Mouse (Mus musculus): Measurements from ENCODE around the gene Vps53.
A peak's percentile ranks its signal among the peaks of the same experiment; 100 is the strongest.

Vps53 gene

GRCm38 (mm10) chr11:76106551-76107496 is 72.6 kb downstream of the Vps53 start:
- no peak for DNase-seq (ENCODE audit: low read depth, low spot score)

DNA sequence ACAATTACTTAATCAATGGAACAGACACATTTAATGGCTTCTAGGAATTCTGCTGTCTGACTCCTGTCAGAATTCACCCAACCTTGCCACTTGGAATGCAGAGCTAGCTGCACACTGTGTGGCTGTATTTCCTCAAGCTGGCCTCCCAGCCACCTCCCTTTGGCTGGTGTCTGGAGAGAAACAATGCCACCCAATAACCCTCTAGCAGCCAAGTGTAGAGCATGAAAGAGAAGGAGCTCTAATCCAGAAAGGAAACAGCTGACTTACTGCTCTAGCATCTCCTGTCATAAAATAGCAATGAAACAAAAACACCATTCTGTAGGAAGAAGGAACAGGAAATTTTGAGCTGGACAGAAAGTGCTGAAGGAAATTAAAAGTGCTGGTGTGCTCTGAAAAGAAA is 78.3 kb downstream of the Vps53 start:
- DNase-seq (ENCODE audit: low read depth, low spot score) = no peak

DNA sequence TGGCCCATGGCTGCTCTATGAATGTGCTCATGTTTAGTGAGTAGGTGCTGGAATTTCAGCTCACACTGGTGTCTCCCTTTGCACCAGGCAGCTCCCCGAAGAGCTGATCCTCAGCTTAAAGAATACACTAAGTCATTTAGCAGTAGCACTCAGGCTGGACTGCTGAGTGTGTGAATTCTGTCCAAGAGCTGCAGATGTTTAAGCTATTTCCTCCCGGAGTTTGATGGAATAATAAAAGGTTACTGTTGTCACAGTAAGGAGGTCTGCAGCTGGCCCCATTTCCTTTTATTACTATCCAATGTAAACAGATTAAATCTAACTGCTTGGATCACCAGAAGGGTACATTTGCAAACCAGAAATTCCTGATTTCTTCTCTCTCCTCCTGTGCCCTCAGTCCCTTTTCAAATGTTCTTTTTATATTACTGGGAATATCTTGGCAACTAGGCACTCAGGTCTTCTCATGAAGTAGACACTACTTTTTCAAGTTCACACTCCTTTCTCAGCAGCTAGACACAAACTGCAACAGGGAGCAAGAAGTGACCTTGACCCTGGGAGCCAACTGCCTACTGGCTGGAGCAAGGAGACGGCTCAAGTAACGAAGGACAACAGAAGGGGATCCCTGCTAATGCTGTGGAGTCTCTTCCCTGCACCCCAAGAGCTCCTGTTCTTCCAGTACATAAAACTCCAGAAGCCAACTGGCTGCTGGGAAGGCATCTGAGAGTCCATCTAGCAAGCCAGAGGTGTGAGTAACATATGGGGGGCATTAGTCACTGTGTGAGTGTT is 80.1 kb downstream of the Vps53 start:
- no peak for DNase-seq (ENCODE audit: low read depth, low spot score)

GRCm38 (mm10) chr11:76093610-76094009 is 85.8 kb downstream of the Vps53 start:
- no peak for DNase-seq (ENCODE audit: low read depth, low spot score)

DNA sequence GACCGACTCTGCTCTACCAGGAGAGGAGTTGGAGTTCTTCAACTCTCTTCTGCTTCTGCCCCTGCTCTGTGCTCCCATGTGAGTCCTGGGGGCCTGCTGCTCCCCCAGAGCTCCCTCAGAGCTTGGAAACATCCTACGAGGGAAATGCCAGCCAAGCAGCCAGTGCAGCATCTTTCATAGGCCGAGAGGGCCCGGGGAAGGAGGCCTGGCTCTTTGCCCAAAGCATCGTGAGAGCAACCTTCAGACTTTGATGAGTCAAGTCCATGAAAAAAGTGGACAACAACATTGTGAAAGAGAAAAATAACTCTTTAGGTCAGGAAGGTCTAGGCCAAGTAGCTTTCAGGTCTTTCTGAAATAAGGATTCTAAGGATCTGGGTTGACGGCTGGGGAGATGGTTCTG is 89.7 kb downstream of the Vps53 start:
- no peak for DNase-seq (ENCODE audit: low read depth, low spot score)

- no peak for DNase-seq (ENCODE audit: low read depth, low spot score)
Observed at GRCm38 (mm10) chr11:76088506-76088905, 90.9 kb downstream of the Vps53 start.

GRCm38 (mm10) chr11:76085898-76086591 is 93.4 kb downstream of the Vps53 start:
- peak; percentile 16 for DNase-seq (ENCODE audit: low read depth, low spot score)

GRCm38 (mm10) chr11:76084943-76085342 is 94.5 kb downstream of the Vps53 start:
- no peak for DNase-seq (ENCODE audit: low read depth, low spot score)

GRCm38 (mm10) chr11:76083941-76084367 is 95.5 kb downstream of the Vps53 start:
- no peak for DNase-seq (ENCODE audit: low read depth, low spot score)

- DNase-seq (ENCODE audit: low read depth, low spot score) = no peak
Observed at GRCm38 (mm10) chr11:76081048-76081640, 98.3 kb downstream of the Vps53 start.

DNA sequence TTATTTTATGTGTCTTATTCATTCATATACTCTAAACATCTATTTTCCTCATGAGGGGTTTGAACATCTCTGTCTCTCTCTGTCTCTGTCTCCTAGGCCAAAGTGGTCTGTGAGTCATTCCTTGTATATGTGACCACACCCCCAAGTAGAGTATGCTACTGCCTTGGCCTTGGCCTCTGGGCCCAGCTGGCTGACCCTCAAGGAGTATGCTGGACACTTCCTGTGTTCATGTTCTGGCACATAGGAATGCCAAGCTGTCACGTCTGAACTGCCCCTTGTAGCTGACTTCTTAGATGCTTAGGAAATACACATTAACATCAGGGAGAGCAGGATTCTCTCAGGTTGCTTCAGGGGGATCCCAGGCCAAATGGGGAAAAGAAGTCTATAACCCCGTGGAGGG is 99.2 kb downstream of the Vps53 start:
- DNase-seq (ENCODE audit: low read depth, low spot score) = no peak

- no peak for DNase-seq (ENCODE audit: low read depth, low spot score)
Observed at GRCm38 (mm10) chr11:76077341-76077740, 102.1 kb downstream of the Vps53 start.

DNA sequence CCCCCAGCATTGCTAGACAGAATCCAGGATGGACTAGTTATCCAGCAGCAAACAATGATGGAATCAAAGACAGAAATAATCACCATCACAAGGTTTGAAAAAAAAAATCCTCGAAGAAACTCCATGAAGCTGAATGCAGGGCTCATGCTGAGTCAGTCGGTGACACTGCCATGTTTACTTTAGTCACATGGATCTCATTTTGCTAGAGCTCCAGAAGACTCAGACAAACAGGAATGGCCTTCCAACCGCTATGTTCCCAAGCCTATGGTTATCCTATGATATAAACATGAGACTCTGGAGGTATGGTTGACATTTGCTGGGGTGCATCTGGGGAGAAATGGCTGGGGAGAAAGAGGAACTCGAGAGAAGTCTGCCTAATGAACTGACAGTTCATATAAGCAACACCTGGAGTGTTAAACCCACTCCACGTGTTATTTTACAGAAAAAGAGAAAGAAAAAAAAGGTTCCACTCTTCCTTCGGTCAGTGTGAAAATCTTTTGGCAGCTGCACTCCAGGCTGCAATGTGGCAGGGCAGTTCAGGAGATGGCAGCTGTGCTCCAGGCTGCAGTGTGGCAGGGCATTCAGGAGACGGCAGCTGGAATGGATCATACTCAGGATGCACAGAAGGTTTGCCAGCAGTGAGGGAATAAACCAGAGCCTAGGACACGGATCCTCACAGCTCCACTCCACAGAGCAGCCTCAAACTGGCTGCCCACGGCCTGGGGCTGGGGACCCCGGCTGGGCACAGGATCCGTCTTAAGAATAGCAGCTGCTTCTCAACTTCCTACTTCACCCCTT is 105.0 kb downstream of the Vps53 start:
- DNase-seq (ENCODE audit: low read depth, low spot score) = no peak

DNA sequence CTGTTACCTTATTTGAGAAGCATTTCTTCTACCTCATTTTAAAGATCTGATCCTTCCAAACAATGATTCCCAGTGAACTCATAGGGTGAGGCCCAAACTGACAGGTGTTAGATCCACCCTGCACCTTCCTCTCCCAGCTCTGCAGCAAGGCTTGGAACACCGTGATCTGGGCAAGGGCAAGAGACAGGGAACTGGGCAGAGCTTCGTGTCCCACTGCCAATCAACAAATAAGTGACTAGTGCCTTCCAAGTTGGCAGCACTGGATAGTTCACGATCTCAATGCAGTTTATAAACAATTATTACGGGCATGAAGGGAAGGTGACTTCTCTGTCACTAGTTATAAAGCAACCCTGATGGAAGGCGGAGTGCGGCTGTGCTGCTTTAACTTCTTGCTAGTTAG is 109.6 kb downstream of the Vps53 start:
- DNase-seq (ENCODE audit: low read depth, low spot score) = no peak

GRCm38 (mm10) chr11:76066563-76067156 is 112.8 kb downstream of the Vps53 start:
- no peak for DNase-seq (ENCODE audit: low read depth, low spot score)

DNA sequence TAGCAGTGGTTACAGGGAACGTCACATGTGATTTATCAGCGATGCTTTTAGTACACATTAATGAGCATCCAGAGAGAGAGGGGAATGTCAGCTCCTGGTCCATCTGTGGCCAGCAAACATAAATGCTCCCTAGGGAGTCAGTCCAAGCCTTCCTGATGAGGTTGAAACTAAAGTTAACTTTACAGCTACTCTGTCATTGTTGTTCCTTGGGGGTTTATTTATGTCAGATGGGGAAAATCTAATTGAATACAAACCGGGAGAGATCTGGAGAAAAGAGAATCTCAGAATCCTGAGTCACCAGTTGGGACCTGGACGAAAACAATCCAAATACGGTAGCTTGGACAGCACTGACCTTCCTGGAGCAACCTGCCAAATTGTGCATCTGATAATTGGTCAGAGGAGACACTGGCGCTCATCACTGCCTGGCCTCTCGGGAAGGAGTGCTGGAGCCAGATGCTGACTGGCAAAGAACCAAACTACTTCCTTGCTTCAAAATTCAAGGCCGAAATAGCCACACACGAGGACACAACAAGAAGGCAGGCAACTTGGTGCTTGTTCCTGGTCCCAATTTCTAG is 113.8 kb downstream of the Vps53 start:
- no peak for DNase-seq (ENCODE audit: low read depth, low spot score)

DNA sequence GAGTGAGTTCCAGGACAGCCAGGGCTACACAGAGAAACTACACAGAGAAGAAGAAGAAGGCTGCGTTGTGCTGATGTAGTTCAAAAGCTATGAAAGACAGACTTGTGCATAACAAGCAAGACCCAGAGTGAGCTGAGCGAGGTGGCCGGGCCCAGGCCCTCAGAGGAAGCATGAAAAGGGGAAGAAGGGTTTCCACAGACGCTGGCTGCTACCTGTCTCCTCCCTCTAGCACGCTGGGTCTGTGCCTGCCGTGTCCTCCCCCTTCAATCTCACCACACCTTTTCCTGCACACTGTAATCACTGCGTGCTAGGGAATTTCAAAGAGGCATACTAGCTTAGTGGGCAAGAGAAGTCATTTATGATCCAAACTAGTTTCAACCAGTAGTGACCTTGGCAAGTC is 115.0 kb downstream of the Vps53 start:
- no peak for DNase-seq (ENCODE audit: low read depth, low spot score)

DNA sequence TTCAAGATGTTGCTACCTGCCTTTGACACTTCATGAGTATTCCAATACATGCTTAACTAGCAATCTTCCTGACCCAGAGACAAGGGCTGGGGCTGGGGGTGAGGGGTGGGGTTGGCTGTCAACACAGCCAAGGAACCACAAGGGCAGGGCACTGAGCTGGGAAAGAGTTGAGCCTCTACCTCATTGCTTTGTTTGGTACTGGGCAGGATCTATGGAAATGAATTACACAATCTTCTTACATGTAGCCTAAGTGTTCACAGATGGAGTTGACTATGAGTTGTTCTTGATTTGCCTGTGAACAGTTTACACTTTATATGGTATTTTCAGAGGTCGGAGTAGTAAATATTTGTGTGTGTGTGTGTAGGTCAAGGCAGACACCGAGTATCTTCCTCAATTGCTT is 118.5 kb downstream of the Vps53 start:
- DNase-seq (ENCODE audit: low read depth, low spot score) = no peak

GRCm38 (mm10) chr11:76059971-76060370 is 119.5 kb downstream of the Vps53 start:
- no peak for DNase-seq (ENCODE audit: low read depth, low spot score)

GRCm38 (mm10) chr11:76056487-76056886 is 123.0 kb downstream of the Vps53 start:
- no peak for DNase-seq (ENCODE audit: low read depth, low spot score)

Measured in c-Kit-negative CD71-positive TER-119-positive erythroid progenitor cells, embryonic 14.5 days (primary cell).